Mouse (Mus musculus): ENCODE measurements around the gene Trim31. TPM values are rescaled to one million over a fixed set of nuclear protein-coding genes. Genes with fewer than 3 reads are reported as not detected.
A peak's percentile ranks its signal among the peaks of the same experiment; 100 is the strongest.

Gene Trim31
- polyA plus RNA-seq, 1 experiment from 2014 or later = 9.3 TPM

GRCm38 (mm10) chr17:36899376-36899775 is 1.5 kb downstream of the Trim31 start:
- H3K4me1 ChIP-seq = no peaks in the 10 kb centered on the region
- no peak overlapping the region for H3K9ac ChIP-seq
- no peaks in the 10 kb centered on the region for H3K27me3 ChIP-seq (replicated peaks)
- no peak for ATAC-seq (ENCODE audit: insufficient read depth, low FRiP score, low read depth)
- no peak overlapping the region for H3K4me3 ChIP-seq (replicated peaks)
- no peak overlapping the region for H3K27ac ChIP-seq
- no peaks in the 10 kb centered on the region for H3K36me3 ChIP-seq
- no peaks in the 10 kb centered on the region for H3K9me3 ChIP-seq
- WGBS = 85% methylated on average over 4 of the region's 4 CpGs
- H3K4me2 ChIP-seq = no peak overlapping the region

DNA sequence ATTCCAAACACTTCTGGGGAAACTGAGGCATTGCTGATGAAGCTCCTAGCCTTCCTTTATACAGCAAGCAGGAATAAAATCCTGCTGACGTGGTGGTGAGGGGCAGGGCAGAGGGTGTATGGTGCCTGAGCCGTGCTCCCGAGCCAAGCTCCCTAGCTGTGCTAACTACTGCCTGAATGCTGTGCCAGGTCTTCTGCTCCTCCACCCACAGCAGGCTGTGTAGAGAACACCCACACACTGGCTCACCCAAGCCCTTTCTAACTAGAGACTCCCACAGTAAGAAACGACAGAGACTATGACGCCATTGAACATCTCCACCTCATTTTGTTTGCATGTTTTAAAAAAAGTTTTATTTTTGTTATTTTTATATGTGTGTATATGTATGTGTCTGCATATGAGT is 2.1 kb downstream of the Trim31 start:
- WGBS = 81% methylated on average over 5 of the region's 5 CpGs
- no peaks in the 10 kb centered on the region for H3K9me3 ChIP-seq
- no peak overlapping the region for H3K4me3 ChIP-seq (replicated peaks)
- no peaks in the 10 kb centered on the region for H3K36me3 ChIP-seq
- H3K27me3 ChIP-seq (replicated peaks) = no peaks in the 10 kb centered on the region
- no peak overlapping the region for H3K4me2 ChIP-seq
- no peak for ATAC-seq (ENCODE audit: insufficient read depth, low FRiP score, low read depth)
- H3K4me1 ChIP-seq = no peaks in the 10 kb centered on the region
- H3K9ac ChIP-seq = no peak overlapping the region
- no peak overlapping the region for H3K27ac ChIP-seq

GRCm38 (mm10) chr17:36900691-36901090 is 2.8 kb downstream of the Trim31 start:
- Histone ChIP-seq H3K27me3 (replicated peaks) (no peaks in the 10 kb centered on the region), H3K4me2 (no peak overlapping the region), H3K27ac (no peak overlapping the region), H3K4me1 (no peaks in the 10 kb centered on the region), H3K4me3 (replicated peaks) (no peak overlapping the region), H3K36me3 (no peaks in the 10 kb centered on the region), H3K9ac (no peak overlapping the region), H3K9me3 (no peaks in the 10 kb centered on the region)
- ATAC-seq (ENCODE audit: insufficient read depth, low FRiP score, low read depth) = no peak
- 24% methylated on average over 1 of the region's 1 CpGs for WGBS

GRCm38 (mm10) chr17:36903651-36904050 is 5.7 kb downstream of the Trim31 start:
- no peaks in the 10 kb centered on the region for H3K36me3 ChIP-seq
- H3K9ac ChIP-seq = no peak overlapping the region
- no peaks in the 10 kb centered on the region for H3K9me3 ChIP-seq
- H3K27me3 ChIP-seq (replicated peaks) = no peaks in the 10 kb centered on the region
- no peak overlapping the region for H3K4me3 ChIP-seq (replicated peaks)
- no peak overlapping the region for H3K27ac ChIP-seq
- no peak overlapping the region for H3K4me2 ChIP-seq
- WGBS = 67% methylated on average over 3 of the region's 3 CpGs
- no peaks in the 10 kb centered on the region for H3K4me1 ChIP-seq
- no peak for ATAC-seq (ENCODE audit: insufficient read depth, low FRiP score, low read depth)

DNA sequence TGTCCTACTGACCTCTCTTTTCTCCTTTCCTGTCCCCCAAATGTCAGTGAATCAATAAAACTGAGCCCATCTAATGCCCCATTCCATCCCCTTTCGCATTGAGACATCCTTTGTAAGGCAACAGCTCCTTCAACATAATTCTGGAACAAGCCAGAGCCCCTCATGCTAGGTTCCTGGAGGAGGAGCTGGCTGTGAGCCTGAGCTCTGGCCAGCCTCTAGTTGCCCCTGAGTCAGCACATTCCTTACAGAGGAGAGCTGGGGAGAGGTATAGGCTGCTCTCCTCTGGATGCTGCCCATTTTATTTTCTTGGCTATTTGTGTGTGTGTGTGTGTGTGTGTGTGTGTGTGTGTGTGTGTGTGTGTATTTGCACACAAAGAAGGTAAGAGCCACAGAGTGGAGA is 10.3 kb downstream of the Trim31 start:
- H3K4me3 ChIP-seq (replicated peaks) = no peak overlapping the region
- no peak overlapping the region for H3K27ac ChIP-seq
- no peaks in the 10 kb centered on the region for H3K4me1 ChIP-seq
- no peaks in the 10 kb centered on the region for H3K27me3 ChIP-seq (replicated peaks)
- 48% methylated on average over 1 of the region's 1 CpGs for WGBS
- no peaks in the 10 kb centered on the region for H3K36me3 ChIP-seq
- no peaks in the 10 kb centered on the region for H3K9me3 ChIP-seq
- H3K9ac ChIP-seq = no peak overlapping the region
- no peak overlapping the region for H3K4me2 ChIP-seq
- ATAC-seq (ENCODE audit: insufficient read depth, low FRiP score, low read depth) = peak; percentile 47; the same call in 1 of the 2 replicates

DNA sequence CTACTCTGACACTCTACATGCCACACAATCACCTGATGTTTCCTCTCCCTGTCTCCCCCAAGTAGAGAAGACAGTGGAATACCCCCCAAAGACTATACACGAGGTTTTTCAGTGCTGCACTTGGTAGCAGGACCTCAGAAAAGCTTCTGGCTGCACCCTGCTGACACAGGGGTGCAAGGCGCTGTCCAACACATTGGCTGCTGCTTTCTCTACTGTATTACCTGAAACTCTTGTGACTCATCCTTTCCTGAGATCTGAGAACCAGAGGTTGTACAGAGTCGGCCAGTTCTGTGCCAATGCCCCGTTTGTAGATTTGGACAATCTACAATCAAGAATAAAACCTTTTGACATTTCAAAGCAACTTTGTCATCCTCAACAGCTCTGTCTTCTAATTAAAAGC is 11.9 kb downstream of the Trim31 start:
- no peaks in the 10 kb centered on the region for H3K9me3 ChIP-seq
- no peak overlapping the region for H3K27ac ChIP-seq
- no peak overlapping the region for H3K9ac ChIP-seq
- H3K4me3 ChIP-seq (replicated peaks) = no peak overlapping the region
- WGBS = 47% methylated on average over 4 of the region's 4 CpGs
- H3K27me3 ChIP-seq (replicated peaks) = no peaks in the 10 kb centered on the region
- no peaks in the 10 kb centered on the region for H3K4me1 ChIP-seq
- no peak for ATAC-seq (ENCODE audit: insufficient read depth, low FRiP score, low read depth)
- H3K36me3 ChIP-seq = no peaks in the 10 kb centered on the region
- H3K4me2 ChIP-seq = no peak overlapping the region

GRCm38 (mm10) chr17:36912031-36912430 is 14.1 kb downstream of the Trim31 start:
- H3K27me3 ChIP-seq (replicated peaks) = no peaks in the 10 kb centered on the region
- H3K4me3 ChIP-seq (replicated peaks) = no peak overlapping the region
- H3K9ac ChIP-seq = no peak overlapping the region
- H3K9me3 ChIP-seq = no peaks in the 10 kb centered on the region
- 53% methylated on average over 2 of the region's 2 CpGs for WGBS
- no peaks in the 10 kb centered on the region for H3K36me3 ChIP-seq
- no peak for ATAC-seq (ENCODE audit: insufficient read depth, low FRiP score, low read depth)
- no peak overlapping the region for H3K27ac ChIP-seq
- no peak overlapping the region for H3K4me2 ChIP-seq
- no peaks in the 10 kb centered on the region for H3K4me1 ChIP-seq

GRCm38 (mm10) chr17:36914108-36914507 is 16.2 kb downstream of the Trim31 start:
- Histone ChIP-seq H3K9me3 (no peaks in the 10 kb centered on the region), H3K27ac (no peak overlapping the region), H3K4me1 (no peaks in the 10 kb centered on the region), H3K27me3 (replicated peaks) (no peaks in the 10 kb centered on the region), H3K4me3 (replicated peaks) (no peak overlapping the region), H3K9ac (no peak overlapping the region), H3K4me2 (no peak overlapping the region), H3K36me3 (no peaks in the 10 kb centered on the region)
- no peak for ATAC-seq (ENCODE audit: insufficient read depth, low FRiP score, low read depth)
- WGBS = 6% methylated on average over 2 of the region's 2 CpGs

GRCm38 (mm10) chr17:36915076-36915475 is 17.2 kb downstream of the Trim31 start:
- Histone ChIP-seq H3K9ac (no peak overlapping the region), H3K4me3 (replicated peaks) (no peak overlapping the region), H3K4me1 (no peaks in the 10 kb centered on the region), H3K27ac (no peak overlapping the region), H3K27me3 (replicated peaks) (no peaks in the 10 kb centered on the region), H3K4me2 (no peak overlapping the region), H3K36me3 (no peaks in the 10 kb centered on the region), H3K9me3 (no peaks in the 10 kb centered on the region)
- no peak for ATAC-seq (ENCODE audit: insufficient read depth, low FRiP score, low read depth)
- WGBS = 17% methylated on average over 9 of the region's 9 CpGs

DNA sequence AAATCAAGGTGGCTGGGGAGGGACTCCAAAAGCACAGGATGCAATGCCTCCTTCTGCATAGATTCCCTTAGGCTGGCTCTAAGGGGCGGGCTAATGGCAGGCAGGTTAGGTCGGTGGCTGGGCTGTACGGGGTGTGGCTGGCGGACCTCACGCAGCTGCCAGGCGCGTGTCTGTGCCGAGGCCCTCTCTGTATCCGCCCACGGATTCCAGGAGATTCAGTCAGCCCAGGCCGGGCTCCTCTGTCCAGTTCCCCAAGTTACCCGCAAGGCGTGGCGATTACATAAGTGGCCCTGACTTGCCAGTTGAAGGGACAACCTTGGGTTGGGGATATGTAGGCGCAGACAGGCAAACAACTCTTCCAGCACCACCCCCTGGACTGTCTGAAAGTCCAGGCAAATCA is 22.3 kb downstream of the Trim31 start:
- H3K27ac ChIP-seq = no peak overlapping the region
- no peak overlapping the region for H3K4me2 ChIP-seq
- no peak overlapping the region for H3K9ac ChIP-seq
- H3K4me1 ChIP-seq = no peaks in the 10 kb centered on the region
- peak; percentile 39; the same call in 1 of the 2 replicates for ATAC-seq (ENCODE audit: insufficient read depth, low FRiP score, low read depth)
- H3K36me3 ChIP-seq = no peaks in the 10 kb centered on the region
- no peaks in the 10 kb centered on the region for H3K9me3 ChIP-seq
- no peak overlapping the region for H3K4me3 ChIP-seq (replicated peaks)
- 38% methylated on average over 15 of the region's 15 CpGs for WGBS
- H3K27me3 ChIP-seq (replicated peaks) = no peaks in the 10 kb centered on the region

- 74% methylated on average over 4 of the region's 4 CpGs for WGBS
- ATAC-seq (ENCODE audit: insufficient read depth, low FRiP score, low read depth) = no peak
These were observed 24.8 kb downstream of the Trim31 start for GRCm38 (mm10) chr17:36922715-36923114.

DNA sequence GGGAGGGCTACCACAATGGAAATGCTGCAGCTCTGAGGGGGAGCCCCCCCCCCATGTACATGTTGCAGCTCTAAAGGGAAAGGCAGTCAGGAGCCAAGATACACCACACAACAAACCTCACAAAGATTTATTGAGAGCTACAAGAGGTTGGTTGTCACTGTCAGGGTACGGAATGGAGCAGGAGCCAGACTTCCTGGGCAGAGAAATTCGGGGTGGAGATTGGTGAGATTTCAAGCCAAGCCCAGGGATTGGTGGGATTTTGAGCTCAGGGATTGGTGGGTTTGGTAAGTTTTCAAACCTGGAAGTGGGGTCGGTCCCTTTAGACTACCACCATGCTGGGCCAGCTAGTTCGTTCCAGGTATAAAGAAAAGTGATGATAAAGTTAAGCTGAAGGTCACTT is 25.6 kb downstream of the Trim31 start:
- Histone ChIP-seq H3K27me3 (replicated peaks) (no peaks in the 10 kb centered on the region), H3K36me3 (no peaks in the 10 kb centered on the region), H3K4me2 (no peak overlapping the region), H3K4me1 (no peaks in the 10 kb centered on the region), H3K9ac (no peak overlapping the region), H3K27ac (no peak overlapping the region), H3K9me3 (no peaks in the 10 kb centered on the region), H3K4me3 (replicated peaks) (no peak overlapping the region)
- ATAC-seq (ENCODE audit: insufficient read depth, low FRiP score, low read depth) = no peak
- 57% methylated on average over 4 of the region's 4 CpGs for WGBS

More at GRCm38 (mm10) chr17:36922715-36923114, 24.8 kb downstream of the Trim31 start:
- H3K9me3 ChIP-seq = no peaks in the 10 kb centered on the region
- no peak overlapping the region for H3K27ac ChIP-seq
- no peak overlapping the region for H3K4me3 ChIP-seq (replicated peaks)
- no peaks in the 10 kb centered on the region for H3K27me3 ChIP-seq (replicated peaks)
- no peak overlapping the region for H3K9ac ChIP-seq
- H3K36me3 ChIP-seq = no peaks in the 10 kb centered on the region
- no peak overlapping the region for H3K4me2 ChIP-seq
- H3K4me1 ChIP-seq = no peaks in the 10 kb centered on the region

DNA sequence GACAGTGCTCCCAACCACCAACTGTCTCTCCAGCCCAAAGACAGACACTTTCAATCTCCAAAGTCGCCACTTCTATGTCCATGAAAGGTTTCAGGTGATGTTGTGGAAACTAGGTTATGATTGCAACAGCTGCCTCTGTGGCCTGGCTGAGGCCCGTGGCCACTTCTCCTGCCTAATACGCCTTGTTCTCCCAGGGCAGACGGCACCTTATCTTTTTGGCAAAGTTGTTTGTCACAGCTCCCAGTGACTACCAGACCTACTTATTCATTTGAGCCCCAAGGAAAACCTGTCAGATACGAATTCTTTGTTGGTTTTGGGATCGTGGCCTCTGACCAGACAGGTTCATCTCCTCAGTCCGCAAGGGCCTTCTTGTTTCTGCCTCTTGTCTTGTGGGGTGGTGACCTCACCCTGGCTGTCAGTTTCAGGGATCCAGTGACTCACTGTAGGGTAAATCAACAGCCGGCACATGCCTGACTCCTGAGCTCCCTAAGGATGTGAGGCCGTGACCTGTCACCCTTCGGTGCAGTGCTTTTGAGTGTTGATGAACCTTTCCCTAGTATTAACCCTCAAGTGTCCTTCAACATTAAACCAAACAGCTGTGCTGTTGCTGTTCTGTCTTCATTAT is 29.7 kb downstream of the Trim31 start:
- Histone ChIP-seq H3K9me3 (no peaks in the 10 kb centered on the region), H3K27me3 (replicated peaks) (no peaks in the 10 kb centered on the region), H3K27ac (no peak overlapping the region), H3K9ac (no peak overlapping the region), H3K4me2 (no peak overlapping the region), H3K36me3 (no peaks in the 10 kb centered on the region), H3K4me3 (replicated peaks) (no peak overlapping the region), H3K4me1 (no peaks in the 10 kb centered on the region)
- ATAC-seq (ENCODE audit: insufficient read depth, low FRiP score, low read depth) = no peak
- WGBS = 30% methylated on average over 10 of the region's 10 CpGs

Measured in stomach, embryonic 15.5 days (tissue).